Mouse (Mus musculus) spleen, adult 12 weeks (tissue): ENCODE results near the gene Eaf1.
A peak's percentile ranks its signal among the peaks of the same experiment; 100 is the strongest.
"Not testable (repeated sequence)": the region's sequence is repeated elsewhere in the genome, so short reads cannot be mapped to it uniquely, and the experiment has no call there.

Source experiments
- DNase-seq: peaks from one replicate; pipeline ENCODE4 v3.0.0; 2022; ENCODE audit warnings: low spot score

Gene Eaf1

GRCm38 (mm10) chr14:31494349-31494974 is at the start of gene Eaf1:
Gene Eaf1 (plus strand): TSS chr14:31494399.
- DNase-seq: no peak

GRCm38 (mm10) chr14:31448994-31449393 is 45.2 kb upstream of the Eaf1 start:
- DNase-seq: no peak

DNA sequence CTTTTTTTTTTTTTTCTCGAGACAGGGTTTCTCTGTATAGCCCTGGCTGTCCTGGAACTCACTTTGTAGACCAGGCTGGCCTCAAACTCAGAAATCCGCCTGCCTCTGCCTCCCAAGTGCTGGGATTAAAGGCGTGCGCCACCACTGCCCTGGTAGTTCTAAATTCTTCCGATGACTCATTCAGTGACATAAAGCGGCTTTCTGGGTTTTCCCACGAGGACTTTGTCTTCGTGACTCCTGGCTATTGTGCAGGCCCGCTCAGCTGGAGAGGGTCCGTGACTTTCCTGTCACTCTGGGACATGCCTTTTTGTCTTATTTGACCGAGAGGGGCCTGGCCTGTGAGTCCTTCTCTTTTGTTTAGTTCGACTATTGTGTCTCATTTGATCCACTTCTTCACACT is 40.3 kb upstream of the Eaf1 start:
- DNase-seq: not testable (repeated sequence)

GRCm38 (mm10) chr14:31454849-31455566 is 39.2 kb upstream of the Eaf1 start:
- DNase-seq: no peak

- DNase-seq: no peak
Observed at GRCm38 (mm10) chr14:31456064-31456721, 38.0 kb upstream of the Eaf1 start.

DNA sequence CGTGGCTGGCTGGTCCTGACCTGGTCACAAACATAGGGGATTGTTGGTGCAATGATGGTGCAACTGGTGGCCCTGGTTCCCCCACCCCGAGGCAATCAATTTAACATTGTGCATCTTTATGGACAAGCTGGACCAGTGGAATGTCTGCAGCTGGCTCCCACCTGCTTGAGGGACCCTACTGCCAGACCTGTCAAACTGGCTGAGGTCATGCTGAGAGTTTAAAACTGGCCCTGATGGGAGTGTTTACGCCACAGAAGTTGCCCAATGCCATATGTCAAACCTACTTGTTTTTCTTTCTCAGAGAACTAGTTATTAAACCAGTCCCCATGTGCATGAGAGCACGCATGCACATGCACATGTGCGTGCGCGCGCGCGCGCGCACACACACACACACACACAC is 36.2 kb upstream of the Eaf1 start:
- DNase-seq: no peak

DNA sequence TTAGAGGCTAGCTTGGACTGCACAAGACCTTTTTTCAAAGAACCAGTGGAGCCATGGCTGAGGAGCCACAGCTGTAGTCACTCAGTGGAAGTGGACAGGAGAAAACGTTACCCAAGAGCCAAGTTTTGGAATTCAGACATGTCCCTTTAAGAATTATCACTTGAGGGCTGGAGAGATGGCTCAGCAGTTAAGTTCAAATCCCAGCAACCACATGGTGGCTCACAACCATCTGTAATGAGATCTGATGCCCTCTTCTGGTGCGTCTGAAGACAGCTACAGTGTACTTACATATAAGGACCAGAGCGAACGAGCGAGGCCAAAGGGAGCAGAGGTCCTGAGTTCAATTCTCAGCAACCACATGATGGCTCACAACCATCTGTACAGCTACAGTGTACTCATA is 32.0 kb upstream of the Eaf1 start:
- DNase-seq: not testable (repeated sequence)

DNA sequence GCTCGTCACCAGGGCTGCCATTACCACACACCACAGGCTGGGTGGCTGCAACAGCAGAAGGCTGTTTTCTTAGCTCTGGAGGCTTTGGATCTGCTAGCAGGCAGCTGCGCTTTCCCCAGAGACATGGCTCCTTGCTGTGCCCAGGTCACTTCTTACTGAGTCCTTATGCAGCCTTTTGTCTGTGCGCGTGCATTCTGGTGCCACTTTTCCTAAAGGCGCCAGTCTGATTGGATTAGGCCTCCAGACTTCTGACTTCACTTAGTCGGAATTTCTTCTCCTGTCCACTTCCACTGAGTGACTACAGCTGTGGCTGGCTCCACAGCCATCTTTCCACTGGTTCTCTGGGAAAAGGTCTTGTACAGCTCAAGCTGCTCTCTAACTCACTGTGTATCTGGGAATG is 31.3 kb upstream of the Eaf1 start:
- DNase-seq: no peak

DNA sequence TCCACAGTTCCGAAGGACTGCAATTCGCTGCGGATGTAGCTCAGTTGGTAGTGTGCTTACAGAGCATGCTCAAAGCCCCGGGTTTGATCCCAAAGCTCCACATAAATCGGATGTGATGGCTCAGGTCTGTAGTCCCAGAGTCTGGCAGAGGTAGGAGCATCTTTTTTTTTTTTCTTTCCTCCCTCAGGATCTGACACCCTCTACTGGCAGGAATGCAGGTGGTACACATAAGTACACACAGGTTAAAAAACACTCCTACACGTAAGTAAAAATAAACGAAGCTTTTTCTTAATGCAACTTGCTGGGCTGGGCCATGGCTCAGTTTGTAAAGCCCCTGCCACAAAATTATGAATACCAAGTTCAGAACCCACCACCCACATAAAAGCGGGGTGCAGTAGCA is 30.0 kb upstream of the Eaf1 start:
- DNase-seq: no peak

- DNase-seq: no peak
Observed at GRCm38 (mm10) chr14:31469711-31470110, 24.5 kb upstream of the Eaf1 start.

GRCm38 (mm10) chr14:31472451-31473061 is 21.6 kb upstream of the Eaf1 start:
- DNase-seq: peak; percentile 22

GRCm38 (mm10) chr14:31473297-31473696 is 20.9 kb upstream of the Eaf1 start:
- no peak for DNase-seq

DNA sequence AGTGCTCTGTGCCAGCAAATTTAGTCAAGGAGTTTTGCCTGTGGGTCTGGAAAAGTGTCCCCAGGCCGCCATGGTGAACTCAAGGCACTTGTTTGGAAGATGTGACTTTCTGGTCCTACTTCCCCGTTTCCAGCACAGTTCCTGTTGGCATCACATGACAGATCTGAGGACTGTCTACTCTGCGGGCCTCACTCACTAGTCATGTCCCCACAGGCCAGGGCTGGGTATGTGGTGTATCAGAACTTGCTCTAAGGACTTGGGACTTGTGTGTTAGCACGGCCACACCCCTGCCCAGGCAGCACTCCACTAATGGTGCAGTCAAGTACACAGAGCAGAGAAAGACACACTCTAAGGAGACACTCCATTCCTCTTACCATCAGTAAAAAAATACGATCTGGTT is 11.8 kb upstream of the Eaf1 start:
- DNase-seq: no peak

GRCm38 (mm10) chr14:31486465-31486864 is 7.7 kb upstream of the Eaf1 start:
- no peak for DNase-seq

- DNase-seq: no peak
Observed at GRCm38 (mm10) chr14:31488055-31488454, 6.1 kb upstream of the Eaf1 start.

- DNase-seq: no peak
Observed at GRCm38 (mm10) chr14:31493901-31494300, 298 bp upstream of the Eaf1 start.

DNA sequence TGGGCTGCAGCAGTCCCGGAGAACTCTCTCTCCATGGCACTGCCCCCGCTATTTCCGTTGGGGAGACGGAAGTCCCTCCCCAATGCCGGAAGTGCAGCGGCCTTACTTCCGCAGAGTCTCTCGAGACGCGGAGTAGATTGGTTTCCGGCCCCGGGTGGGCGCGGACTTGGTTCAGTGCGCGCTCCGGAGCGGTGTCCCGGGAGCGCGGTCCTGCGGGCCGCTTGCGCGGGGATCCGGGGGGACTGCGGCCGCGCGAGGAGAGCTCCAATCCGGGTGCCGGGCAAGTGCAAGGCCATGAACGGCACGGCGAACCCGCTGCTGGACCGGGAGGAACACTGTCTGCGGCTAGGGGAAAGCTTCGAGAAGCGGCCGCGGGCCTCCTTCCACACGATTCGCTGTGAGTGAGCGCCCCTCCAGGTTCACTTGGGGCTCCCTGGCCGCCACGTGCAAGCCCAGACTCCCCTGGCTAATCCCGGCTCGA is 816 bp downstream of the Eaf1 start, which contains the start of gene Mettl6:
TSS of gene Mettl6 (minus strand) at position 66 of the 481 bp plus-strand sequence.
- DNase-seq: peak; percentile 84

DNA sequence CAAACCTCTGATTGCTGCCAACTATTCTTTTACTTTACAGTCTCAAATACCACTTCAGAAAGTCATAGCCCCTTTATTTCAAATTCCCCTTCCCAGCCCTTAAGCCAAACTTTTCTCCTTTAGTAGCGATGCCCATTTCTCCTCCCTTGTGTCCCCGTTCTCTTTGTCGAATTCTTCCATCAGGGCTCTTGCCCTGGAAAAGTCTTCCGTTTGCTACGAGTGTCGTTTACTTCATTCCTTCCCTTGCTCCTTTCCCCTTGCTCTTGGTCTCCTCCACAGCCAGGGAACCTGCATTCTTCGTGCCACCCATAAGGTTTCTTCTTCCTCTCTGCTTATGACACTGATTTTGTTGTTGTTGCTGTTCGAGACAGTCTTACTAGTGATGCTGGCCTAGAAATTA is 1.3 kb downstream of the Eaf1 start:
- peak; percentile 6 for DNase-seq

DNA sequence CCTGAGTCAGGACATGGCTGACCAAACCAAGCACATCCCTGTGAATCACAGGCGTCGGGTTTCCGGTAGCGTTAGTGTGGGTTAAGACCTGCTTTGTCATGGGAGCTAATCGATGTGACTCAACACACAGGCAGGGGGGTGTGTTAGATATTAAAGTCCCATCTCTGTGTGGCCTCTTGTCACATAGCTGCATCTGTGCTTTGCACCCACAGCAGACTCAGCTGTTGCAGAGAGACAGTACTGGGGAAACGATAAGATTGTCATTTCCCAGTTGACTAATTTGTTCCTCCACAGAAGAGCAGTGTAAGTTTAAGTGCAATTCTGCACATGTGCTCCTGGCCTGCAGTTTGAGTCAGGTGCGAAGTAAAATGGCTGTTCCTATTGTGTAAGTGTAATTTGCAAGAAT is 2.0 kb downstream of the Eaf1 start:
- DNase-seq: peak; percentile 34

DNA sequence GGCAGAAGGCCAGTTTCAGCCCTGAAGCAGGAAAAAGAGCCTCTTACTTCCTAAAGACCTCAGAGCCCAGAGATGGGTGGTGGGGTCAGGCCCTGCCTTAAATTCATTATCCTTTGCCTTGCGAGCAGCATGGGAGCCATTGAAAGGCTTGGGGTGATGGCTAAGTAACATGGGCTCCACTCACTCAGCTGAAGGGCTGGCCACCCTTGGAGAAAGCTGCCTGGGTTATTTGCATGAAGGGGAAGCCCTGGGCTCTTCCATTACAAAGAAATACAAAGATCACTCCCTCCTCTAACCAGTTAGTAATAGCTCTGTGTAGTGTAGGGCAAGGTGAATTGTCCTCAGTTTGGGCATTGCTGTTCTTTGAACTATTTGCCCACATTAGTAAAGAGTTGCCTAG is 5.3 kb downstream of the Eaf1 start:
- DNase-seq: no peak

DNA sequence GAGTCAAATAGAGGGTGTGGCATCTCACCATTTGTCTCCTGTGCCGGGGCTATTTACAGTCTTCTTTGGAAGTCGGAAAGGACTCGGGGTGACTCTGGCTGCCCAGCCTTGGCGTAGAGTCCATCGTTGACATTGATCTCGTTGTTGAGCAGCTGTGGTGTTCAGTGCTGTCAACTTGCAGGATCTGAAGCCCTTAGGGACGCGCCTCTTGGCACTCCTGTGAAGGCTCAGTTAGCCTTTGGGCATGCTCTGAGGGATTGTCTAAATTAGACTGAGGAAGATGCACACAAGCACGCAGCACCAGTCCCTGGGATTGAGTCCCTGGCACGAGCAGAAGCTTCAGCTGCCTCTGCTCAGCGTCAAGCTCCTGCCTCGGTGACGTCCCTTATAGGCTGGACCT is 9.2 kb downstream of the Eaf1 start:
- no peak for DNase-seq

GRCm38 (mm10) chr14:31506456-31506855 is 12.3 kb downstream of the Eaf1 start:
- DNase-seq: no peak

GRCm38 (mm10) chr14:31509911-31510310 is 15.7 kb downstream of the Eaf1 start:
- no peak for DNase-seq
